Mouse (Mus musculus) hindbrain, embryonic 13.5 days (tissue): ENCODE measurements around the gene Rbmy. TPM values are rescaled to one million over a fixed set of nuclear protein-coding genes. Genes with fewer than 3 reads are reported as not detected.
"Not testable (repeated sequence)": the region's sequence is repeated elsewhere in the genome, so short reads cannot be mapped to it uniquely, and the experiment has no call there.

Experiments used
- ATAC-seq: fragments of 200-750 bp; cut with Nextera tagmentation; 2 replicates; pipeline ENCODE4 v1.8.0; 2017; ENCODE audit warnings: moderate TSS enrichment; ENCODE audit not compliant: low FRiP score
- H3K27ac ChIP-seq: fragments of 300-500 bp; sonication (generic); 2 replicates; pipeline ENCODE4 v1.5.1; 2015; ENCODE audit warnings: inconsistent platforms, mild to moderate bottlenecking, moderate library complexity
- H3K27me3 ChIP-seq: fragments of 300-500 bp; sonication (generic); 2 replicates; pipeline ENCODE4 v1.6.1; 2015; ENCODE audit warnings: mild to moderate bottlenecking, inconsistent platforms
- H3K36me3 ChIP-seq: fragments of 300-500 bp; sonication (generic); 2 replicates; pipeline ENCODE4 v1.6.1; 2015; ENCODE audit warnings: mild to moderate bottlenecking, inconsistent platforms
- H3K4me1 ChIP-seq: fragments of 300-500 bp; sonication (generic); replicated peaks from 2 replicates; pipeline ENCODE4 v1.6.1; 2015; ENCODE audit warnings: inconsistent platforms
- H3K4me2 ChIP-seq: fragments of 300-500 bp; sonication (generic); 2 replicates; pipeline ENCODE4 v1.6.1; 2015; ENCODE audit warnings: inconsistent platforms, mild to moderate bottlenecking, moderate library complexity
- H3K4me3 ChIP-seq: fragments of 300-500 bp; sonication (generic); 2 replicates; pipeline ENCODE4 v1.5.1; 2015; ENCODE audit warnings: mild to moderate bottlenecking, inconsistent platforms
- H3K9ac ChIP-seq: fragments of 300-500 bp; sonication (generic); 2 replicates; pipeline ENCODE4 v1.6.1; 2015; ENCODE audit warnings: mild to moderate bottlenecking, inconsistent platforms
- H3K9me3 ChIP-seq: fragments of 300-500 bp; sonication (generic); 2 replicates; pipeline ENCODE4 v1.6.1; 2016; ENCODE audit warnings: inconsistent platforms
- WGBS: fragments of 180-500 bp; shearing (Covaris S2); methylation state at CpG from one replicate; pipeline ENCODE4 v1.1.7; 2015; 5-methylcytosine and 5-hydroxymethylcytosine counted together
- polyA plus RNA-seq: library from polyadenylated mRNA; unstranded; fragments of >200 nt; fragmentation: Nextera tagmentation; extraction: Ambion mirVana; gene quantifications from 2 replicates; pipeline ENCODE4 v1.2.1, GENCODE M21; 2015

Gene Rbmy
- not detected in 2 replicates for polyA plus RNA-seq

DNA sequence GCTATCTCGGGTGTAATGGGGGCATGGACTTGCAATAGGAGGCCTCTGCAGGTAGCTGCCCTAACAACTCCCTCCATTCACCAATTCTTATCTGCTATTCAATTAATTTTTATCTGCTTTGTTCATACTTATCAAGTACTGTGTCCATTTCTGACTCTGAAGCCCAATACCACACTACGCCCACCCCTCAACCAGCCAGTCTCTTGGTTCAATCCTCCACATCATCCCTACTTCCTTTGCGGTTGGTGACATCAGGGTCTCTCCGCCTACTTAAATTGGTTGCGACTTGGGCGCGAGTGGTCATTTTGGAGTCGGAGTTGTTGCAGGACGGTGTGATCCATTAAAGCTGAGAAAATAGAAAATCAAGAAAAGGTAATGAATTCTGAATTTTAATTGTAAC, at the start of gene Rbmy, which contains the start of gene Gm10256:
Rbmy (plus strand) TSS at position 301 of the 400 bp plus-strand sequence.
Gm10256 (plus strand) TSS at position 320 of the 400 bp plus-strand sequence.
- not testable (repeated sequence) for ATAC-seq, H3K27ac ChIP-seq, H3K9me3 ChIP-seq, H3K4me2 ChIP-seq, H3K4me1 ChIP-seq, H3K9ac ChIP-seq, H3K36me3 ChIP-seq, H3K4me3 ChIP-seq, H3K27me3 ChIP-seq
- WGBS, result no CpG with 5 or more reads among the region's 9 CpGs

DNA sequence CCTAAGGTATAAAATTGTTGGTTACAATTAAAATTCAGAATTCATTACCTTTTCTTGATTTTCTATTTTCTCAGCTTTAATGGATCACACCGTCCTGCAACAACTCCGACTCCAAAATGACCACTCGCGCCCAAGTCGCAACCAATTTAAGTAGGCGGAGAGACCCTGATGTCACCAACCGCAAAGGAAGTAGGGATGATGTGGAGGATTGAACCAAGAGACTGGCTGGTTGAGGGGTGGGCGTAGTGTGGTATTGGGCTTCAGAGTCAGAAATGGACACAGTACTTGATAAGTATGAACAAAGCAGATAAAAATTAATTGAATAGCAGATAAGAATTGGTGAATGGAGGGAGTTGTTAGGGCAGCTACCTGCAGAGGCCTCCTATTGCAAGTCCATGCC, 34.4 kb upstream of the Rbmy start, which contains the start of gene Gm4064:
Gm4064 (minus strand) TSS at position 101 of the 400 bp plus-strand sequence.
- not testable (repeated sequence) for H3K9ac ChIP-seq, H3K27me3 ChIP-seq, H3K9me3 ChIP-seq, H3K4me1 ChIP-seq, H3K36me3 ChIP-seq, H3K4me3 ChIP-seq, ATAC-seq, H3K27ac ChIP-seq, H3K4me2 ChIP-seq
- WGBS, result no CpG with 5 or more reads among the region's 8 CpGs

Other genes starting within 250 kb of the Rbmy start
- not detected in 2 replicates for gene H2al2c, start 231.6 kb upstream of the Rbmy start, polyA plus RNA-seq
- not detected in 2 replicates for gene Sry, start 167.0 kb upstream of the Rbmy start, polyA plus RNA-seq
- gene H2al2b, start 110.0 kb upstream of the Rbmy start, polyA plus RNA-seq, result not detected in 2 replicates
- gene Gm4064, start 34.5 kb upstream of the Rbmy start, polyA plus RNA-seq, result not detected in 2 replicates
- gene Gm10256, start within 50 bp of the Rbmy start, polyA plus RNA-seq, result 0.16 TPM in 1 of 2 replicates, not detected in the other
- gene Gm10352, start 70.3 kb downstream of the Rbmy start, polyA plus RNA-seq, result not detected in 2 replicates
- not detected in 2 replicates for gene Gm29289, start 101.9 kb downstream of the Rbmy start, polyA plus RNA-seq